Mouse (Mus musculus) left cerebral cortex, postnatal 4 days (tissue): Measurements from ENCODE around the gene Pgap3. TPM values are rescaled to one million over a fixed set of nuclear protein-coding genes. Genes with fewer than 3 reads are reported as not detected.
A peak's percentile ranks its signal among the peaks of the same experiment; 100 is the strongest.

Experiments used
- DNase-seq: peaks from one replicate; pipeline ENCODE4 v3.0.0-alpha.2; 2022
- intact Hi-C: fragments of 180-260 bp; cut with DNase I; formaldehyde crosslinking; loops from one replicate; pipeline ENCODE4 v1.15.1; 2025
- total RNA-seq, 2 experiments: library from RNA; stranded (reverse); gene quantifications; 2 replicates each; pipeline ENCODE4 v1.2.3; 2021

Gene Pgap3
- total RNA-seq = 1 to 10 TPM; 7.6 to 9.2 TPM

DNA sequence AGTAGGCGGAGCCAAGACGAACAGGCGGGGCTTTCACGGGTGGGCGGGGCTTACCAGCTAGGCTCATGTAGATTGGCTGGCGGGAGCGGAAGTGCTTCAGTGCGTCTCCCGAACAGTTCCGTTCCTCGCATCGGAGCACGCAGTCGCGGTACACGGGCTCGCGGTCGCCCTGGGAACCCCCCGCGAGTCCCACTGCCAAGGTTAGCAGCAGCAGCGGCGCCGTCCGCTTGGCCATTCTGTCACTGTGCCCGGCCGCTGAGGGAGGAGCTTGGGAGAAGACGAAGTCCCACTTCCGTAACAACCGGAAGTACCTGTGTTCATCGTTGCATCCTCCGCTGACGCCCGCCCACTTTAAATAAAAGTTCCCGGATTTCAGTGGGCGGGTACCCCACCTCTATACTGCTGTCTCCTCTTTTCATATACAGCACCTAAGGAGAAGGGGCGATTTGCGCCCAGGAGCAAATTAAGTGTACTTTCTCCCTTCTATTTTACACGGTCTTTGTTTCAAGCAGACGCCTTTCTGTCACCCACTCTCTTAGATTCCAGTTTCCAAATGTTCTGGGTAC is at the start of gene Pgap3:
TSS of gene Pgap3 (minus strand) at position 330 of the 566 bp plus-strand sequence.
- DNase-seq = peak; percentile 92
- intact Hi-C loops = no loop called here

DNA sequence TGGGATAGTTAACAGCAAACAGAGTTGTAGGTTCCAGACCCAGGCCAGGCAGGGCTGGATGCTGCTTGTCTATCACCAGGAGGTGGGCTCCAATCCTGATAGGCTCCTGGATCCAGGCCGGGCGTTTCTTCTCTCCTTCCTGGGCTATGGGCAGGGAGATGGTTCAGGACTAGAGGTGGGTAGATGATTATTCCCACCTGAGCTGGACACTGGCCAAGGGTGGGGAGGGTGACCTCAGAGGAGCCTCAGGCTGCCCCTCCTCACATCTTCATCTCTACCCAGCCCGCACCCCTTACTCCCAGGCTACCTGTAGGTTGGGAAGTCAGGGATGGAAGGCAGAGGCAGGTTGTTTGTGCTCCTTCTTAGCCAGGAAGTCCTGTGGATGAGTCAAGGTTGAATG is 49.1 kb upstream of the Pgap3 start:
- intact Hi-C loops = no loop called here
- no peak for DNase-seq

DNA sequence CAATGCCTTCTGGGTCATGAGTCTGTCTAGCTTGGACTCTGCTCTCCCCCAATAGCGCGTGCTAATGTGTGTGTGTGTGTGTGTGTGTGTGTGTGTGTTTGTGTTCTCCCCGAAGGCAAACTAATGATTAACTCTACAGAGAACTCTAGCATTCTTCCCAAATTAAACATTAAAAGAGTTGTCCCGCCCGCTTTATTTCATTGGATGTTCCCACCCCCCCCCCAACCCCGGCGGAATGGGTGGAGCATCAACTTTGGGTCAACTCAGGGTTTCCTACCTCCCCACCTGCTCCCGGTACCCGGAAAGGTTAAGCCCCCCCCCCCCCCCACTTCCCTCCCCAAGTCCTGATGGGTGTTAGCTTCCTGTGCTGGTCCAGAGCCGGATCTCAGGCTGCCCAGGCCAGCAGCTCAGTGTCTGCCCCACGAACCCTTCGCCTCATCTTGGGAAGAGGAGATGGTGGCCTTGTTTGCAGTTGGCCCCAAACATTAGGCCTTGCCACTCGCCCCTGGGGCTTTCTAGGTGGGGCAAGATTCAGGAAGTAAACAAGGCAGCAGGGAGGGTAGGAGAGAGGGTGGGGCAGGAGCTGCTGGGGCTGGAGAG is 48.0 kb upstream of the Pgap3 start:
- no peak for DNase-seq
- intact Hi-C loops = no loop called here

DNA sequence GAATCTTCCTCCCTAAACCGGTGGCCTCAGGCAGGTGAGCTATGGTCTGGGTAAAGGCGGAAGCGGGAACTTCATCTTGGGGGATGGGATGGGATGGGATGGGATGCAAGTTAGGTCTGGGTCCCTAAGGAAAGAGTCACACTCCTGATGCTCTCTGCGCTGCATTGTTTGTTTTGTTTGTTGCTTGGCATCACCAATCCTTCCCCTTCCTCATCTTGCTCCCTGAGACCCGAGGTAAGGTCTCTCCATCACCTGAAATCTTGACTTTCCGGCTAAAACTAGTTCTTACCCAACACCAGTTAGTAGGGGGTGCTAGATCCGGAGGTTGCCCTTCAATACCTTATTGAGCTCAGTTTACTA is 47.2 kb upstream of the Pgap3 start:
- intact Hi-C loops = no loop called here

DNA sequence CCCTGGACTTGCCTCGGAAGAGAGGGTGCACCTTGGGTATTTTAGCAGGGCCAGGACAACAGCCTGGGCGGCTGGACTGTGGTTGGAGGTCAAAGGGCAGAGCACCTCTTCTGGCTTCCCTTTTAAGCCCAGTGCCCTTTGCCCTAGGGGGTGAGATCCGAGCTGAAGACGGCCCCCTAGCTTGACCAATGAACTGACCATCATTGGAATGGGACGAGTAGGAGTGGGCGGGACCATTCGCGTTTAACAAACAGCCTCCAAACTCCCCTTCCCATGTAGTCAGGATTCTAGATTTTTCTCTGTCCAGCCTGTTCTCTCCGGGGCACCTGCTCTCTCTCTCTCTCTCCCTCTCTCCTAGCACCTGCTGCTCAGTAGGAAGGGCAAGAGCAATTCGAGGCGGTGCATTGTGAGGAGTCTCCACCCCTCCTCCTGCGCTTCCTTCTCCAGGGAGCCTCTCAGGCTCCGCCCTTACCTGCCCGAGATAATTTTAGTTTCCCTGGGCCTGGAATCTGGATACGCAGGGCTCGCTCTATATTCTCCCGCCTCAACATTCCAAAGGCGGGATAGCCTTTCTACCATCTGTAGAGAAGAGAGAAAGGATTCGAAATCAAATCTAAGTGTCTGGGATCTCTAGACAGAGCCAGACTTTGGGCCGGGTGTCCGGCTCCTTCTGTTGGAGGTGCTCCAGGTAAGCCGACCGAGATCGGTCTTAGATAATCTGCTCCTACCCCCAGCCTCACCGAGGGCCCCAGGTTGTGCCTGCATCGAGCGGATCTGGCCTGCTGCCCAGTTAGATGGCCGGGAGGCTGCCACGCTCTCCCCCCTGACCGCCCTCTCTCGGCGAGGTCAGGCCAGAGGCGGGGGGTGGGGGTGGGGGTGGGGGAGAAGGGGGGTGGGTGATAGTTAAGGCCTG is 46.5 kb upstream of the Pgap3 start:
- intact Hi-C loops = no loop called here
- DNase-seq = peak; percentile 17

More for the DNA sequence above, 47.2 kb upstream of the Pgap3 start:
- no peak for DNase-seq

DNA sequence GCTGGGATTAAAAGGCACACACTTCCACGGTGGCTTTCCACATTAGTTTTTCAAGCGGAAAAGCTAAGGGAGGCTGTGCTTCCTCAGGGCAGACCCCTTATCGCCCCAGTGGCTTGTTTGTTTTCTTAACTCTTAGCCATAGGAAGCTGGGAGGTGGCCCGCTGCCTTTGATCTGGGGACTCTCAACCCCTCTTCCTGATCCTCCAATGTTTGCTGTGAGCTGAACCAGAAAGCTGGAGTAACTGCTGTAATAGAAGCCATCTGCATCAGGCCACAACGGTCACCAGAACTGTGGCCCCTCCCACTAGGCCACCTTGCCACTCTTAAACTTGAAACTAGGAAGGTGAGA is 45.9 kb upstream of the Pgap3 start, which contains the start of gene Grb7:
TSS of gene Grb7 (plus strand) at position 182 of the 349 bp plus-strand sequence.
- DNase-seq = no peak
- intact Hi-C loops = no loop called here

DNA sequence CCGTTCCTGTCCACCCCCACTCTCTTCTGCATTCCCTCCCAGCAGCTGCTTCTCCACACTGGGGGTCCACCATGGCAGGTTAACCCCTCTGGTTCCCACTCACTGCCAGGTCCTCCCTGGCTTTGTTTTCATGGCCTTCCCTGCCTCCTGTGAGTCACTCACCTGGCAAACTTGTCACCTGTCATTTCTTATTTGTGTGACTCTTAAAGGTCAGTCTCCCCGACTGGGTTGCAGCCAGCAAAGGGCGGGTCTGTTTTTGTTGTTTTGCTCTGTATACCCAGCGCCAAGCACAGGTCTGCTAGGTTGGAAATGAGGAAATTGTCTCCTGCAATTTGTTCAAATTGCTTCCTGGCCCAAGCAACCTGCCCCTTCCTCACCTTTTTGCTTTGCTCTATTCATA is 45.4 kb upstream of the Pgap3 start:
- no peak for DNase-seq
- intact Hi-C loops = no loop called here

DNA sequence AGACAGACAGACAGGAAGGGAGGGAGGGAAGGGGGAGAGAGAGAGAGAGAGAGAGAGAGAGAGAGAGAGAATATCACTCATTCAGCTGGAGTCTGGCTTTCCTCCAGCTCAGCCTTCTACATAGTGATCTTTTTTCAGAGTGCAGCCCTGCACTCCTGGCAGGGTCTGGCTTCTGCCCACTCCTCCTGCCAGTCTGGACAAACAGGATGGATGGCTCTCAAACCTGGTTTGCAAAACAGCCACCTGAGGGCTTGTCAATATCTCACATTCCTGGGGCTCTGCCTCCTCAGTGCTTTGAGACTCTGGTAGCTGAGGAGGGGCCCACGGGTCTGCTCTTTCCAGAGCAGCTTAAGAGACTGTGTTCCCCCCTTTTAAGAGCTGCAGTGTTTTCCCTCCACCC is 44.9 kb upstream of the Pgap3 start:
- DNase-seq = no peak
- intact Hi-C loops = no loop called here

DNA sequence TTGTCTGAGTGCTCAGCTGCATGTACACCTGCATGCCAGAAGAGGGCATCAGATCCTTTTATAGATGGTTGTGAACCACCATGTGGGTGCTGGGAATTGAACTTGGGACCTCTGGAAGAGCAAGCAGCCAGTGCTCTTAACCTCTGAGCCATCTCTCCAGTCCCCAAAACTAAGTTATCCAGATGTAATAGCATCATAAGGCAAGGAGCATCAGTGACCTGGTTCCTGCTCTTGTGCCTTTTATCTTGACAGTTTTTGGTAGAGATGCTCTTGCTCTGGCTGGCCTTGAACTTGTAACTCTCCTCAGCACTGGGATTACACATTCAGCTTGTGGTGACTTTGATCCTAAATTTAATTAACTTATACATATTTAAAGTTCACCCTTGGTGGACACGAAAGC is 43.4 kb upstream of the Pgap3 start:
- DNase-seq = no peak
- intact Hi-C loops = no loop called here

DNA sequence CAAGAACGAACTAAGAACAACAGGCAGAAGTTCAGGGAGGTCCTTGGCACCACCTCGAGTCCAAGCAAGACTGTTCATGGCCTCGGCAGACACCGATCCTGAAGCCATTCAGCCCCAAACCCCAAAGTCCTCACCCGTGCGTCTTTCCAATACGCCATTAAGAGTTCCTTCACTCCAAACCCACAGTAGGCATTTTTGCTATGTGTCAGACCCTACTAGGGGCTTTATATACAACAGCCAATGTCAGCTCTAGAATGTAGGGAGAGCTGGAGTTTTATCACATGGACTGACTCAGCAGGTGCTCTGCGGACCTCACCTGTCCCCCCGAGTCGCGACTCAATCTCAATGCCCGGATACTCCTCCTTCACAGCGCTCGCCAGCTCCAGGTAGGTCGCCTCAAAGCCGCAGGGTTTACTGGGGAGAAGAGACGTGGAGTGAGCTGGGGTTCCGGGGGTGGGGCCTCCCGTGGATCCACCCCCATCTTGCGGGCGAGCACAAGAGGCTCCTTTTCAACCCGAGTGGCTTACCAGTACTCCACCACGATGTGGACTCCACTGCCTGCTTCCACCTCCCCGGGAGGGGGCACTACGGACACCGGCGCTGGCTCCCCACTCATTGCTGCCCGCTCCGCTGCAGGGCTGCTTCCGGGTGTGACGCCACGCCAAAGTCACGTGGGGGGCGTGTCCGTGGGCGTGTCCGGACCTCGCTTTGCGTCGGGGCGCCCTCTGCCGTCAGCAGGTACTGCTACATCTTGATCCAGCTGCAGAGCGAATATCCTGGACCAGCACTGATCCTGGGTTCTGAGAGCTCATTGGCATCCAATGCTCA is 38.3 kb upstream of the Pgap3 start, which contains the start of gene Mien1:
TSS of gene Mien1 (minus strand) at position 661 of the 828 bp plus-strand sequence.
- intact Hi-C loops = no loop called here
- peak; percentile 97 for DNase-seq

DNA sequence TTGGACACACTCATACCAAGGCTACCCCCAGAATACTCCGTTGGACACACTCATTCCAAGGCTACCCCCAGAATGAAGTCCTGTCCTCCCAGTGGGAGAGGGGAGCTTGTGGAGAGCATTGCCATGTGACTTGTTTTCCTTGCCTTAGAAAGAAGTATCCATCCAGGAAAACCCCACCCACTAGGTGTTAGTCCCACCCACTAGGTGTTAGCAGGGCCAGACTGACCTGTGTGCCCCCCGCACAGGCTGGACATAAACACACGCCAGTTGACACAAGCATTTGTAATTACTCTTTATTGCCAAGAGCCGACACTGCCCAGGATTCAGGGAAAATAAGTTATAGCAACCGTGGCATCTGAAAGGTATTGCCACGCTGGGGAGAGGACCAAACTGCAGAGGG is 37.2 kb upstream of the Pgap3 start:
- no peak for DNase-seq
- intact Hi-C loops = no loop called here

DNA sequence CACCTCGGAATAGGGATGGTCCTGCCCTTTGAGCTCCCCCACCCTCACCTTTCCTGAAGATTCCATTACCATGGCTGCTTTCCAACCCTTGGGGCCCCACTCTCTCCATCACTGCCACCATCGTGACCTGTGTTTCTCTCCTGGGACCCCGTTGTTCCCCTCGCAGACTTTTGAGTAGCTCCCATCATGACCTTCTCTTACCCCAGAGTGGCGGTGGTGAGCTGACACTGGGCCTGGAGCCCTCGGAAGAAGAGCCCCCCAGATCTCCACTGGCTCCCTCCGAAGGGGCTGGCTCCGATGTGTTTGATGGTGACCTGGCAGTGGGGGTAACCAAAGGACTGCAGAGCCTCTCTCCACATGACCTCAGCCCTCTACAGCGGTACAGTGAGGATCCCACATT is 35.4 kb upstream of the Pgap3 start:
- intact Hi-C loops = no loop called here

DNA sequence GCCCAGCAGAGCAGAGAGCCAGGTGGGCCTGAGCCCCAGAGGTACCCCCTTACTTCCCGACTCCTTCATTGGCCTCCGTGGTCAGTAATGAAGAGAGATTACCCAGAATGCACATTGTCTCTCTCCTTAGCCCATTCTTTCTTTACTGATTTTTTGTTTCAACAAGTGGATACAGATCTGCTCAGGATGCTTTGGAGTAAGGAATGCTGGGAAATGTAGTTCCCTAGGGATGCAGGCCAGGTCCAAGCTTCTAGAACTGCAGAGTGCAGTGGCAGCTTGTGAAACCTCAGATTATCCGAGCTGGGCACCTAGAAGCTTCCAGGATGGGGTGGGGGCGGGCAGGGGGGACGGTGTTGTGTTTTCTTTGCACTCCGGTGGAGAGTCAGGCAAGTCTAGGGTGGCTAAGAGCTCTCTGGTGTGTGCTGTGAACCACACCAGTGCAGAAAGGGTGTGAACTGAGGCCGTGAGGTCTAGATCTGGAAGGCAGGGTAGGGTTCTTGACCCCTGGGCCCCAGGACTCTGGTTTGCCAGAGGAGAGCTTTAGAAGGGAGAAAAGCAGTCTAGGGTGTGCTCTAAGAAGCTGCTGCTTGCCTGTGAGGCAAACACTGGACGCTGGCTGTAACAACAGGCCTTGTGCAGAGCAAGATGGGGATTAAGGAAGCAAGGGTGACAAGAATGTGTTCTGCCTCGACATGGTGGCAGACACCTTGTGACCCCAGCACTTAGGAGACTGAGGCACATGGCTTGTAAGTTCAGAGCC is 31.6 kb upstream of the Pgap3 start:
- DNase-seq = no peak
- intact Hi-C loops = no loop called here

More for the DNA sequence above, 35.4 kb upstream of the Pgap3 start:
- DNase-seq = no peak

DNA sequence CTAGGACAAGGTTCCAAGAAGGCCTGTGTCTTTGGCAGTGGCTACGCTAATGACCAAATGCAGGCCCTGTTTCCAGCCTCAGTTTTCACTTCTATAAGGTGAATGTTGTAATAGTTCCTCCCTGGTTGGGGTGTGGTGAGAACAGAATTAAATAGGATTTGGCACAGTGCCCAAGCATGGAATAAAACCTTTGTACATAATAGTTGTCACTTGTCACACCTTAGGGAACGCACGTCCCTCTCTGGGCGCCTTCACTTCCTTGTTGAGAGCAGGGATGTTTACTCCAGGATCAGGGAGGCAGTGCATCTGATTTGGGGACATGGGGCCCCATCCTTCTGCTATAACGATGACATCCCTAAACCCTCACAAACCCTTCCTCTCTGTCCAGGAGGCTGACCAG is 28.1 kb upstream of the Pgap3 start:
- DNase-seq = no peak
- intact Hi-C loops = no loop called here

DNA sequence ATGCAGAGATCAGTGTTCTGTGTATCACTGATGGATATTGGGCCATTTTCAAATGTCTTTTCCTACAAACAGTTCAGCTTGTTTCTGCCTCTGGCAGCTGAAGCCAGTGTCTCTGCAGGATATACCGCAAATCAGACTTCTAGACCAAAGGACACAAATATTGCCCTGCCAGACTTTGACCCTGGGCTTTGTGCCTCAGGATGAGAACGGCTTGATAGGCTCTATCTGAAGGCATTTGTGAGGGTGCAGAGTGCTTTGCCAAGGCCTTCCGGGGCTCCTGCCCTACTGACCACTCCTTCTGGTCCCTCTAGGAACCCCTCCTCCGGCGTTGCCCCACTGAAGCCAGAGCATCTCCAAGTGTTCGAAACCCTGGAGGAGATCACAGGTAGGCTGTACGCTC is 26.3 kb upstream of the Pgap3 start:
- no peak for DNase-seq
- intact Hi-C loops = no loop called here

DNA sequence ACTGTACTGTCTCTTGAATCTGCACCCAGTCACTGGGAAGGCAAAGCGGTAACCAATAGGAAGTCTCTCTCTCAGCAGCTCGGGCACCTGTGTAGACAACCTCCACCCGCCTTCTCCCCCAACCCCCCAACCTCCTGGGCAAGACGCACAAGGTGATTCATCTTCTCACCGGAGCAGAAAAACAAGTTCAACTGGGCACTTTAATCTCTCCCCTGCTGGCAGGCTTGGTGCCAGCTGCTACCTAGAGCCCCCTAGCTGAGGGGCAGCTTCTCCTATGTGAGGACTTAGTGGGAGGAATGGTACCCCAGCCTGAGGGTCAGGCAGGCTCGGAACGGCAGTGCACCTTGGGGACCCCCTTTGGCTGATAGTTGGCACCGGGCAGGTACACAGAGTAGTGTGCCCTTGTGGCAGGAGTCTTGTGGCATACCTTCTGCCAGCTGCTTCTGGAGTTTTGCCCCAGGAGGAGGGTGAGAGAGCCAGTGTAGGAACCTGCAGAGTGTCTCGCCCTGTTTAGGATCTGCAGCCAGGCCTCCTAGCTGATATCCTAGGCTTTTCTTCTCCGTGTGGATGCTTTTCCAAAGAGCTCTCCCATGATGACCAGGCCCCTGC is 18.8 kb upstream of the Pgap3 start:
- intact Hi-C loops = no loop called here
- DNase-seq = no peak

DNA sequence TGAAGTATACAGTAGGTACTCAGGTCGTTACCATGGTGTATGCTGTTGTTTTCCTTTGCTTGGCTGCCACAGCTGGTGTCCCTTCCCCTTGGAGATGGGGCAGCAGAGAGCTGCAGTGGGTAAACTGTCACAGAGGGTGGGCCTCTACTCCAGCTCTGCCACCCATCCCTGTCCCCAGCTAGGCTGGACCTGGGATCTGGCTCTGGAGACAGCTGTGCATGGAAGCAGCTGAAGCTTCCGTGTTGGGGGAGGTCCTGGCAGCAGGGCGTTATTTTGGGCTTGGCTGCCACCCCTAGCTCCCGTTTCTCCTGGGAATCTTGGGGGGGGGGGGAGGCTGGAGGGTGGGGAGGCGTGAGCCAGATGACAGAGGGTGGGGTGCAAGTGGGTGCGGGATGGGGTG is 18.0 kb upstream of the Pgap3 start:
- DNase-seq = no peak
- intact Hi-C loops = no loop called here

DNA sequence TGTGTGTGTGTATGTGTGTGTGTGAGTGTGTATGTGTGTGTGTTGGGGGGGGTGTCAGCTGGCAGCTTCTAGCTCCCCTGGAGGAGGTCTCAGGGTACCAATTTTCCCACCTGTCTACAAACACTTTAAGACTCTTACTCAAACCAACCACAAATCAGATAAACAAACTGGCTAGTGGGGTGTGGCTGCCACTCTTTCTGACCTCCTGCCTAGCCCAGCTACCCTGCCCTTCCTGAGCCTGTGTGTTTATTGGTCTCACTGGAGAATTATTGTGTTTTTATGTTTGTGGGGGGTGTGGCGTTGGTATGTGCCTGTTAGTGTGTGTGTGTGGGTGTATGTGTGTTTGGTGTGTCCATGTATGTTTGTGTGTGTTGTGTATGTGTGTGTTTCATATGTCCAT is 16.8 kb upstream of the Pgap3 start:
- intact Hi-C loops = no loop called here

DNA sequence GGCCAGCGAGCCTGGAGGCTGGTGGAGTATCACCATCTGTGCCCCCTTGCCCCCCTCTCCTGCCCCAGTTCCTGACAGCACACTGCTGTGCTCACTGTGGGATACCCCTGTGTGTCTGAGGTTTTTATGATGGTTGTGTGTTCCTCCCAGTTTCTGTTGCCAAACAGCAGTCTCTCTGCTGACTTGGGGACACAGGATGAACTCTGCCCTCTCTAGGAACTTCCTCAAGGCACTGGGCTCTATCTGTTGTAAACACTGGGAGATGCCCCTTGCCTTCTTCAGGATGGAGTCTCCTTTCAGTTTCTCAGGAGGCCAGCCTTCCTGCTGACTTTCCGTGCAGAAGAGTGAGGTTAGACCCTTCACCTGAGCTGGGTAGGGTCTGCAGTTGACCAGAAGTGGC is 13.9 kb upstream of the Pgap3 start:
- intact Hi-C loops = no loop called here
- no peak for DNase-seq

More for the DNA sequence above, 16.8 kb upstream of the Pgap3 start:
- no peak for DNase-seq

DNA sequence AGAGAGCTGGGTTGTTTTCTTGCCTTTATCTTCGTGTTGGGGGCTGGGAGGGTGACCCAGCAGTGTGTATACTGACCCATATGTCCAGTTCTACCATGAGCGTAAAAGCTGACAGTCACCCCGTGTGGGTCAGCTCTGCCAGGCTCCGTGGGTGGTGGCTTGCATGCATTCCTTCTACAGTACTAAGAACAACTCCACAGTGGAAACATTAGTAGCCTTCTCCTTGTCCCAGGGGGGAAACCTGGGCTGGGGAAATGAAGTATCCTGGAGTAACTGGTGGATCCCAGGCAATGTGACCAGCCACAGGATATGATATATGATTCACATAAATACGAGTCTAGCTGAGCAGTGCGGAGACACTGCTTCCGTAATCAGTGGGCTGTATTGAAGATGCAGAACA is 13.4 kb upstream of the Pgap3 start:
- intact Hi-C loops = no loop called here
- DNase-seq = no peak
